Mouse (Mus musculus) c-Kit-positive CD71-negative TER-119-negative erythroid progenitor cells, embryonic 14.5 days (primary cell): ENCODE measurements around the gene Slc12a6.

Experiments
- DNase-seq: peaks from one replicate; pipeline ENCODE4 v3.0.0-alpha.2; 2013; ENCODE audit warnings: low read depth

Slc12a6 gene

GRCm38 (mm10) chr2:112391346-112392000 is 125.8 kb downstream of the Slc12a6 start:
- no peak for DNase-seq

- DNase-seq, result no peak
Observed at GRCm38 (mm10) chr2:112392689-112393088, 127.1 kb downstream of the Slc12a6 start.

- no peak for DNase-seq
Observed at GRCm38 (mm10) chr2:112393958-112394357, 128.3 kb downstream of the Slc12a6 start.

GRCm38 (mm10) chr2:112396649-112397048 is 131.0 kb downstream of the Slc12a6 start:
- no peak for DNase-seq

GRCm38 (mm10) chr2:112407030-112407429 is 141.4 kb downstream of the Slc12a6 start:
- no peak for DNase-seq
